Mouse (Mus musculus): ENCODE measurements around the gene Alox8. TPM values are rescaled to one million over a fixed set of nuclear protein-coding genes. Genes with fewer than 3 reads are reported as not detected.

Alox8 gene
- polyA plus RNA-seq, 1 experiment from 2014 or later: 0.06 TPM

DNA sequence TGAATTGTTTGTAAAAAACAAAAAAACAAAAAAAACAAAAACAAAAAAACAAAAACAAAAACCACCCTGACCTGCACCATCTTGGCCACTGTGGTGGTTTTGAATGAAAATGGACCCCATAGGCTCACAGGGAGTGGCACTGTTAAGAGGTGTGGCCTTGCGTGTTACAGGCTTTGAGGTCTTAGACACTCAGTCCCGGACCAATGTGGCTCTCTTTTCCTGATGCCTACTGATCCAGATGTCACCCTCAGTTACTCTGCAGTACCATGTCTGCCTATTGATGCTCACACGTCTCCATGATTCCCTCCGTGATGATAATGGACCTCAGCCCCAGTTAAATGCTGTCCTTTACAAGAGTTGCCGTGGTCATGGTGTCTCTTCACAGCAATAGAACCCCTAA lies 19.8 kb upstream of the Alox8 start:
- Histone ChIP-seq H3K4me3 (no peak overlapping the region), H3K4me2 (replicated peaks) (no peak overlapping the region), H3K9me3 (replicated peaks) (no peaks in the 10 kb centered on the region), H3K4me1 (no peaks in the 10 kb centered on the region), H3K27ac (no peak overlapping the region), H3K36me3 (no peaks in the 10 kb centered on the region), H3K27me3 (no peaks in the 10 kb centered on the region), H3K9ac (no peak overlapping the region)
- 86% methylated on average over 5 of the region's 5 CpGs for whole genome bisulfite sequencing
- ATAC-seq (ENCODE audit: low FRiP score): no peak

- Histone ChIP-seq H3K36me3 (no peaks in the 10 kb centered on the region), H3K9ac (no peak overlapping the region), H3K4me1 (no peaks in the 10 kb centered on the region), H3K4me3 (peak overlapping the region; percentile 24), H3K4me2 (replicated peaks) (peak overlapping the region; percentile 34), H3K27me3 (no peaks in the 10 kb centered on the region), H3K27ac (0 out of 2 replicates have a peak overlapping the region, but pooled peaks have one; percentile 23), H3K9me3 (replicated peaks) (no peaks in the 10 kb centered on the region)
- whole genome bisulfite sequencing: 26% methylated on average over 2 of the region's 2 CpGs
- ATAC-seq (ENCODE audit: low FRiP score): no peak
These were observed 13.8 kb upstream of the Alox8 start for GRCm38 (mm10) chr11:69211431-69211830.

GRCm38 (mm10) chr11:69202469-69203230 lies 5.0 kb upstream of the Alox8 start:
- Histone ChIP-seq H3K27ac (no peak overlapping the region), H3K36me3 (no peaks in the 10 kb centered on the region), H3K9ac (no peak overlapping the region), H3K4me3 (no peak overlapping the region), H3K4me1 (0 out of 2 replicates have a peak, but pooled peaks cover under 1% of the 10 kb centered on the region), H3K9me3 (replicated peaks) (no peaks in the 10 kb centered on the region), H3K4me2 (replicated peaks) (no peak overlapping the region), H3K27me3 (peaks cover 16% of the 10 kb centered on the region)
- ATAC-seq (ENCODE audit: low FRiP score): no peak
- WGBS: 85% methylated on average over 13 of the region's 13 CpGs

- 77% methylated on average over 6 of the region's 6 CpGs for WGBS
- no peak for ATAC-seq (ENCODE audit: low FRiP score)
- H3K4me1 ChIP-seq: 0 out of 2 replicates have a peak, but pooled peaks cover 6% of the 10 kb centered on the region
- no peak overlapping the region for H3K4me3 ChIP-seq
- H3K27me3 ChIP-seq: peaks cover 32% of the 10 kb centered on the region
- H3K27ac ChIP-seq: no peak overlapping the region
- no peaks in the 10 kb centered on the region for H3K9me3 ChIP-seq (replicated peaks)
- H3K4me2 ChIP-seq (replicated peaks): no peak overlapping the region
- H3K9ac ChIP-seq: no peak overlapping the region
- no peaks in the 10 kb centered on the region for H3K36me3 ChIP-seq
These were observed 2.6 kb upstream of the Alox8 start for GRCm38 (mm10) chr11:69200231-69200630.

- ATAC-seq (ENCODE audit: low FRiP score): no peak
- H3K4me1 ChIP-seq: 0 out of 2 replicates have a peak, but pooled peaks cover 6% of the 10 kb centered on the region
- H3K9me3 ChIP-seq (replicated peaks): no peaks in the 10 kb centered on the region
- no peak overlapping the region for H3K4me2 ChIP-seq (replicated peaks)
- no peak overlapping the region for H3K27ac ChIP-seq
- H3K36me3 ChIP-seq: no peaks in the 10 kb centered on the region
- peaks cover 32% of the 10 kb centered on the region for H3K27me3 ChIP-seq
- no peak overlapping the region for H3K9ac ChIP-seq
- no peak overlapping the region for H3K4me3 ChIP-seq
- WGBS: 68% methylated on average over 1 of the region's 1 CpGs
These were observed 1.6 kb upstream of the Alox8 start for GRCm38 (mm10) chr11:69199251-69199650.

DNA sequence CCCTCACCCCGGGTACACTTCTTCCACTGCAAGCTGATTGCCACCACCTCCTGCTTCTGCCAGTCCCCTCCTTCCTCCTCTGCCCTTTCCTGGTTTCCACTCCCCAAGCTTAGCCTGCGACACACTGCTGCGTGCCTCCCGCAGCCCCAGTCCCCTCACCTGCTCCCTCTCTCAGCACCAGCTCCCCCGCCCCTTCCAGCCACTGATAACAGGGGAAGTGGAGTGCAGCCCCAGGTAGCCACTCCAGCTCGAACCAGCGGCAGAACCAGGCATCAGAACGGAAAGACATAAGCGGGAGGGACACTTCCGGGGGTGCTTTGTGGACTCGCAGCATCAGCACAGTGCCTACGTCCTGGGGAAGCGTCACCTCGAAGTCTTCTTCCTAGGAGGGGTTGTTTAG lies 449 bp downstream of the Alox8 start:
- Histone ChIP-seq H3K4me2 (replicated peaks) (peak overlapping the region; percentile 42), H3K4me1 (0 out of 2 replicates have a peak, but pooled peaks cover 6% of the 10 kb centered on the region), H3K9me3 (replicated peaks) (no peaks in the 10 kb centered on the region), H3K36me3 (no peaks in the 10 kb centered on the region), H3K27ac (no peak overlapping the region), H3K4me3 (peak overlapping the region; percentile 15), H3K9ac (peak overlapping the region; percentile 32; the same call in 1 of the 2 replicates), H3K27me3 (peaks cover 32% of the 10 kb centered on the region)
- WGBS: 3% methylated on average over 14 of the region's 14 CpGs
- no peak for ATAC-seq (ENCODE audit: low FRiP score)

DNA sequence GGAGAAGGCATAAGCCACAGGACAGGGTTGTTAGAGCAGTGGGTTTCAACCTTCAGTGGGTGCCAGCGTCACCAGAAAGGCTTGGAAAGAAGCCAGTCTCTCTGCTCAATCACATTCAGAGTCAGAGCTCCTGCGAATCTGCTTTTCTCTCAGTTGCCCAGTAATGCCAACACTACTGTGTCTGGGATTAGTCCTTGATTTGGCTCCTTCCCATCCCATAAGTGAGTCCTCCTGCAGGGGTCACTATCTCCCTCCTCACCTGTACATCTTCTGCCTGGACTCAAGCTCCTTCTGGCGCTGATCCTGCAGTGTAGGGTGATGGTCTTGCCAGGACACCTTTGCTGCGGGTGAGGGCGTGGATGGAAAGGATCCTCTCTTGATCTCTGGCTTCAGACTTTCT lies 877 bp downstream of the Alox8 start:
- peak overlapping the region; percentile 15; the same call in 1 of the 2 replicates for H3K4me3 ChIP-seq
- no peaks in the 10 kb centered on the region for H3K36me3 ChIP-seq
- H3K27ac ChIP-seq: no peak overlapping the region
- peaks cover 32% of the 10 kb centered on the region for H3K27me3 ChIP-seq
- WGBS: 10% methylated on average over 5 of the region's 5 CpGs
- no peak overlapping the region; the same call in 1 of the 2 replicates for H3K9ac ChIP-seq
- H3K4me1 ChIP-seq: 0 out of 2 replicates have a peak, but pooled peaks cover 6% of the 10 kb centered on the region
- peak overlapping the region; percentile 42 for H3K4me2 ChIP-seq (replicated peaks)
- H3K9me3 ChIP-seq (replicated peaks): no peaks in the 10 kb centered on the region
- ATAC-seq (ENCODE audit: low FRiP score): no peak

GRCm38 (mm10) chr11:69192840-69193239 lies 4.8 kb downstream of the Alox8 start:
- Histone ChIP-seq H3K36me3 (no peaks in the 10 kb centered on the region), H3K9ac (no peak overlapping the region), H3K27me3 (peaks cover 18% of the 10 kb centered on the region), H3K9me3 (replicated peaks) (no peaks in the 10 kb centered on the region), H3K4me2 (replicated peaks) (no peak overlapping the region), H3K27ac (no peak overlapping the region), H3K4me1 (0 out of 2 replicates have a peak, but pooled peaks cover 6% of the 10 kb centered on the region), H3K4me3 (no peak overlapping the region)
- 5% methylated on average over 1 of the region's 1 CpGs for WGBS
- no peak for ATAC-seq (ENCODE audit: low FRiP score)

DNA sequence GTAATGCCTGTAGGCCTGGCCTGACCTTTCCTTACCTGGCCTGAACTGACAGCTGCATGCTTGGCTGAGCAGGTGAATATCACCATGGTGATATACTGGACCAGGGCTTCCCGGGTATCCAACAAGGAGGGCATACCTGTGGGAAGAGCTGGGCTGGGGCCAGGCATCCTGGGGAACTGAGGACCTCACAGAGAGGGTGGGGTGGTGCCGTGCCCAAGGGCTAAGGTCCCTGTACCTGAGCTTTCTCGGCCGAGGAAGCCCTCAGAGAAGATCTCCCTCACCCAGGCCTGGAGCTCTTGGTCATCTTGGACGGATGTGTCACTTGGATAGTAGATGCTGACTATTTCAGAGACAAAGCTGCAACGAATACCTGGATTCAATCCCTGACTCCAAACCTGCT lies 11.7 kb downstream of the Alox8 start:
- no peaks in the 10 kb centered on the region for H3K4me1 ChIP-seq
- no peaks in the 10 kb centered on the region for H3K36me3 ChIP-seq
- H3K9ac ChIP-seq: no peak overlapping the region
- no peaks in the 10 kb centered on the region for H3K9me3 ChIP-seq (replicated peaks)
- no peak overlapping the region for H3K4me3 ChIP-seq
- no peak overlapping the region for H3K27ac ChIP-seq
- no peak for ATAC-seq (ENCODE audit: low FRiP score)
- WGBS: 87% methylated on average over 6 of the region's 6 CpGs
- no peaks in the 10 kb centered on the region for H3K27me3 ChIP-seq
- no peak overlapping the region for H3K4me2 ChIP-seq (replicated peaks)

DNA sequence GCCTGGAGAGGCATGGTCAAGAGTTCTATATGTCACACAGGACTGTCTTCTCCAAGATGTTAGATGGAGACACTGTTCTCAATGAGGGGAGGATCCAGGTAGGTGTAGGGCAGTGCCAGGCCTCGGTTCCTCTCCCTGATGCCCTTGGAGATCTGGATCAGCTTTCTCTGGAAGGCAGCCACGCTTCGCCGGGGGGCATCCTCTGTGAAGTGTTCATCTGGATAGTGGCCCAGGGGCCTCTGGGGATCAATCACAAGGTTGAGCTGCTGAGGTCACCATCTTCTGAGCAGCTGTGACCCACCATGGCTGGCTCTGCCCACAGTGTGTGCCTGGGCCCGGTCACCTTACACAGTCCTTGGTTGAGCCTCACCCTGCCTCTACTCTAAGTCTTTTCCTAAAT lies 12.6 kb downstream of the Alox8 start:
- no peaks in the 10 kb centered on the region for H3K4me1 ChIP-seq
- H3K27ac ChIP-seq: no peak overlapping the region
- H3K9ac ChIP-seq: no peak overlapping the region
- 85% methylated on average over 5 of the region's 5 CpGs for WGBS
- H3K27me3 ChIP-seq: no peaks in the 10 kb centered on the region
- no peak overlapping the region for H3K4me3 ChIP-seq
- H3K36me3 ChIP-seq: no peaks in the 10 kb centered on the region
- H3K9me3 ChIP-seq (replicated peaks): no peaks in the 10 kb centered on the region
- no peak for ATAC-seq (ENCODE audit: low FRiP score)
- H3K4me2 ChIP-seq (replicated peaks): no peak overlapping the region

DNA sequence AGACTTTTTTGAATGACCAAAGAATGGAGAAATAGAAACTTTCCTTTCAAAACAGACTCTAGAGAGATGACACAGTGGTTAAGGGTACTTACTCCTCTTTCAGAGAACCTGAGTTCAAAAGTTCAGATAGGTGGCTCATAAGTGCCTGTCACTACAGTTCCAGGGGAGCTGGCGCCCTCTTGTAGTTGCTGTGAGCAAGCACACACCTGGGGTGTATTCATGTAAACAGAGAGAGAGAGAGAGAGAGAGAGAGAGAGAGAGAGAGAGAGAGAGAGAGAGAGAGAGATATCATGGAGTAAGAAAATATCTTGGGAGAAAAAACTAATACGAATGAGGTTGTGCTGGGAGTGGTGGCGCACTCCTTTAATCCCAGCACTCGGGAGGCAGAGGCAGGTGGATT lies 17.5 kb downstream of the Alox8 start:
- no peaks in the 10 kb centered on the region for H3K9me3 ChIP-seq (replicated peaks)
- WGBS: 80% methylated on average over 4 of the region's 4 CpGs
- H3K9ac ChIP-seq: no peak overlapping the region
- H3K27ac ChIP-seq: no peak overlapping the region
- no peaks in the 10 kb centered on the region for H3K36me3 ChIP-seq
- H3K4me3 ChIP-seq: no peak overlapping the region
- H3K4me2 ChIP-seq (replicated peaks): no peak overlapping the region
- H3K27me3 ChIP-seq: no peaks in the 10 kb centered on the region
- no peak for ATAC-seq (ENCODE audit: low FRiP score)
- no peaks in the 10 kb centered on the region for H3K4me1 ChIP-seq

- no peak for ATAC-seq (ENCODE audit: low FRiP score)
- Histone ChIP-seq H3K4me2 (replicated peaks) (no peak overlapping the region), H3K4me1 (no peaks in the 10 kb centered on the region), H3K9ac (no peak overlapping the region), H3K27ac (no peak overlapping the region), H3K9me3 (replicated peaks) (no peaks in the 10 kb centered on the region), H3K27me3 (no peaks in the 10 kb centered on the region), H3K36me3 (no peaks in the 10 kb centered on the region), H3K4me3 (no peak overlapping the region)
- WGBS: 57% methylated on average over 3 of the region's 3 CpGs
These were observed 18.1 kb downstream of the Alox8 start for GRCm38 (mm10) chr11:69179512-69179911.

- WGBS: 80% methylated on average over 3 of the region's 3 CpGs
- ATAC-seq (ENCODE audit: low FRiP score): no peak
- no peaks in the 10 kb centered on the region for H3K36me3 ChIP-seq
These were observed 19.1 kb downstream of the Alox8 start for GRCm38 (mm10) chr11:69178525-69178924.

More at GRCm38 (mm10) chr11:69178525-69178924, 19.1 kb downstream of the Alox8 start:
- Histone ChIP-seq H3K9me3 (replicated peaks) (no peaks in the 10 kb centered on the region), H3K27me3 (no peaks in the 10 kb centered on the region), H3K27ac (no peak overlapping the region), H3K4me3 (no peak overlapping the region), H3K4me1 (no peaks in the 10 kb centered on the region), H3K9ac (no peak overlapping the region), H3K4me2 (replicated peaks) (no peak overlapping the region)
